Mouse (Mus musculus) stomach, postnatal 0 days (tissue): ENCODE measurements around the gene St3gal3.

Source experiments
- CTCF ChIP-seq: IDR thresholded peaks from 2 replicates; pipeline ENCODE4 v1.5.1; 2016; ENCODE audit warnings: antibody characterized with exemption, low read depth, mild to moderate bottlenecking, moderate library complexity
- EP300 ChIP-seq: optimal IDR thresholded peaks from 2 replicates; pipeline ENCODE3; 2016; ENCODE audit warnings: antibody characterized with exemption

- TF ChIP-seq CTCF (no peak), EP300 (no peak)
Measured at GRCm38 (mm10) chr4:118117565-118117964, 17.1 kb downstream of the St3gal3 start.
